Mouse (Mus musculus) megakaryocyte progenitor cell, adult 5-6 weeks (primary cell): ENCODE data around the gene Shmt1. TPM values are rescaled to one million over a fixed set of nuclear protein-coding genes. Genes with fewer than 3 reads are reported as not detected.

Experiments used
- ATAC-seq: replicated peaks from 2 replicates; pipeline ENCODE4 v1.8.0; 2016; ENCODE audit warnings: mild to moderate bottlenecking, moderate TSS enrichment, inconsistent platforms; ENCODE audit not compliant: poor library complexity
- total RNA-seq, 2 experiments: library from RNA; stranded (forward) in 1 of 2; stranded (reverse) in 1 of 2; fragments of 157-497, 149-512 nt in 1 of 2; fragments of 200-1000 nt in 1 of 2; gene quantifications; 2 replicates each; pipeline versions ENCODE4 v1.2.3 to v1.2.4; 2015 to 2017

The Shmt1 gene
- total RNA-seq, 2 experiments from 2014 or later: 39.8 to 129 TPM

DNA sequence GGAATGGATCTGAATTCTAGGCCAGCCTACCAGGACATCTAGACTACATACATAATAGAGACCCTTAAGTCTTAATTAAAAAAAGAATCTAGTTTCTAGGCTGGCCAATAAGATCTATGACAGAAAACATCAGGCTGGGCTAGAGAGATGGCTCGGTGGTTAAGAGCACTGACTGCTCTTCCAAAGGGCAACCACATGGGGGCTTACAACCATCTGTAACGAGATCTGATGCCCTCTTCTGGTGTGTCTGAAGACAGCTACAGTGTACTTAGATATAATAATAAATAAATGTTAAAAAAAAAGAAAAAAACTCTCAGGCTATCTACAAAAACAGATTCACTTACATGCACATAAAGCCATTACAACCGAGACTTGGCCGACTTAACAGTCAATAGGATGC lies 11.5 kb downstream of the Shmt1 start:
- no peak for ATAC-seq

DNA sequence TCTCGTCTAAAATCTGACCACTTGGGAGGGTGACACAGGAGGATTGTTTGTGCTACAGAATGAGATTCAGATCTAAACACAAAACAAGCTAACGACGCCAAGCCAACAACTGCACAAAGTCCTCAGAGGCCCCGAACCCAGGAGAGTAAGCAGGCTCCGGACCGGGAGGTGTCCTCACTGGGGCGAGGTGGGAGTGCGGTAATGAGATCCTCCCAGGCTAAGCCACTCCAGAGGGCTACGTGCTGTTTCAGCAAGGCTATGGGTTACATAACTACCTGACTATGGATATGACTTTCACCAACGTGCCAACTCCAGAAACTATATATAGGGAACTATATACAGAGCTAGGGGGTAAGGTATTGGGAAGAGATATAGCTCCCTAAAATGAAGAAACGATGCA lies 15.2 kb downstream of the Shmt1 start:
- no peak for ATAC-seq

DNA sequence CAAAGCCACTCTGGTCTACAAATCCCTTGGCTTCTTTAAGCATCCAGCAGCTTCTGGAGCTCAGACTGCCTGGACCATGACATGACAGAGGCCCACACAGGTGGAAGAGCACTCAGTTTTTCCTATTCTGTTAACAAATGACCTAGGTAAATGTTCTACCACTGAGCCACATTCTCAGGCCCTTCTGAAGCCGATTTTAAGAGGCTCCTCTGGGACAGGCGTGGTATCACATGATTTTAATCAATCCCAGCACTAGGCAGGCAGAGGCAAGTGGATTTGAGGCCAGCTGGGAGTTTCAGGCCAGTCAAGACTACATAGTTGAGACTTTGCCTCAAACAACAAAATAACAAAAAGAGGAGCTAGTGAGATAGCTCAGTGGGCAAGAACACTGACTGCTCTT lies 21.0 kb downstream of the Shmt1 start:
- no peak for ATAC-seq

DNA sequence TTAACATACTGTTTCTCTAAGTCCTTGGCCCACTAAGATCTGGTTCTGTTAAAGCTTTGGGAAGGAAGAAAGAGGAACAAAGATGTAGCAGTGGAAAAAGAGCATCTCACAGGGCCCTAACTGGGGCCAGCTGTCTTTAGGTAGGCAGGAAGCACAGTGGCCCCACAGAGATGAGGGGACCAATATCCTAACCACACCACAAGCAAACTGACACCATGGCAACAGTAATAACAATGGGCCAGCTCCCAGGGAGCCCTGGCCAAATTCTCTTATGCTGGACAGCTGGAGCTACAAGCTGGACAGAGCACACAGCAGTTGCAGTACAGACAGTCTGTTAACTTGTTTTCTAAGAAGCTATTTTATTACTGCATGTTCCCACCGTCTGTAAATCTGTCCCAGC lies 23.9 kb downstream of the Shmt1 start:
- peak; percentile 41 for ATAC-seq

DNA sequence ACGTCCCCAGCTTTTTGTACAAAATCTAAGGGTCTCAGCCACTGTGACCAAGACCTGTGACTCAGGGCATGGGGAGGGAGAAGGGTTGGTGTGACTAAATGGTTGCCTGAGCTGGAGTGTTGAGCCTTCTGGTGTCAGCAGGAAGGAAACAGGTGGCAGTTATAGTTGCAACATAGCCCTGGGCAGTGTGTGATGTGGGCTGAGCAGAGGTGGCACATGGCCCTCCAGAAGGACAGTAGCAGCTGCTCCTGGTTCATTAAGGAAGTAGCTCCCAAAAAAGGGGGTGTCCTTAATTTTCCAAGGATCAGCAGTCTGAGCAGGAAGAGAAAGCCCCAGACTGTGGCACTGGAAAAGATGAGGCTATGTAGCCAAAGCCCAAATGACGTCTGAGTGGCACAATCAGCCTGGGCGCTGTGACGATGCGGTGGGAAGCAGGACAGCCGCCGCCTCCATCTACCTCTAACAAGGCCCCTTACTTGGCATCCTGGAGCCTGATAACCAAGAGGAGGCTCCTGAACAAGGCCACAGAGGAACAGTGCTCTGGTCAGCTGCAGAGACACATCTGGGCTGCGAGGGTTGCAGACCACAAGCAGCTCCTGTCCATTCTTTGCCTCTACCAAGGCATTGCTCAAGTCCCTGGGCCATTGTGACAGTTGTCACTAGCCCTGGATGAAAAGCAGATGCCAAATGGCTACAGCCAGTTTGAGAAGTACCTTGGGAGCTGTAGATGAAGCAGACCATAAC lies 27.2 kb downstream of the Shmt1 start:
- ATAC-seq: peak; percentile 94

DNA sequence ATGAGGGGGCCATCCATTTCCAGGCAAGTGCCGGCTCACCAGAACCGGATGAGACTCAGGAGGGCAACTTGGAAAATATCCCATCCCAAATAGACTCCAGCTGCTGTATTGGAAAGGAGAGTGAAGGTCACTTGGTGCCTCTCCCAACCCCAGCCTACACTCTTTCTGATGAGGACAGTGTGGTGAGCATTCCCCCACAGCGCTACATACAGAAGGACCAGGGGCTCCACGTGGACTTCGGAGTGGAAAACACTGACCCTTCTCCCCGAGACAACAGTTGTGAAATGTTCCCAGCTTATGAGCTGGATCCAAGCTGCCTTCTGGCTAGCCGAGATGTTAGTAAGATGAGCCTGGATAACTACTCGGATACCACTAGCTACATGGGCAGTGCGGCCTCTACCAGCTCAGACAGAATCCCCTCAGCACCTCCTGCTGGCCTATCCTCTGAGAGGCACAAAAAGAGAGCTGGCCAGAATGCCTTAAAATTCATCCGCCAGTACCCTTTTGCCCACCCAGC lies 31.8 kb downstream of the Shmt1 start:
- no peak for ATAC-seq

DNA sequence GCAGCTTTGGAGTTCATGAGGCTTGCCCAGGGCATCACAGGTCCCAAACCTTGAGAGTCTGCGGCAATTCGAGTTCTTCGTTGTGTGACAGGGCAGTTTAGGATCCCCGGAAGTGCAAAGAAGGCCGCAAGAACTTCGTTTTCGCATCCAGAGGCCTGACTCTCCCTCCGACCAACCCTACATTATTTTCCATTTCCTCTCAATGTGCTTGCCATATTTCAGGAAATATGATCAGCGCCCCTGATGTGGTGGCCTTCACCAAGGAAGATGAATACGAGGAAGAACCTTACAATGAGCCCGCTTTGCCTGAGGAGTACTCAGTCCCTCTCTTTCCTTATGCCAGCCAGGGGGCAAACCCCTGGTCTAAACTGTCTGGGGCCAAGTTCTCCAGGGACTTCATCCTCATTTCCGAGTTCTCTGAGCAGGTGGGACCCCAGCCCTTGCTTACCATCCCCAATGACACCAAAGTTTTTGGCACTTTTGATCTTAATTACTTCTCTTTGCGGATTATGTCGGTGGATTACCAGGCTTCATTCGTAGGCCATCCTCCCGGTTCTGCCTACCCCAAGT lies 33.6 kb downstream of the Shmt1 start:
- ATAC-seq: no peak

DNA sequence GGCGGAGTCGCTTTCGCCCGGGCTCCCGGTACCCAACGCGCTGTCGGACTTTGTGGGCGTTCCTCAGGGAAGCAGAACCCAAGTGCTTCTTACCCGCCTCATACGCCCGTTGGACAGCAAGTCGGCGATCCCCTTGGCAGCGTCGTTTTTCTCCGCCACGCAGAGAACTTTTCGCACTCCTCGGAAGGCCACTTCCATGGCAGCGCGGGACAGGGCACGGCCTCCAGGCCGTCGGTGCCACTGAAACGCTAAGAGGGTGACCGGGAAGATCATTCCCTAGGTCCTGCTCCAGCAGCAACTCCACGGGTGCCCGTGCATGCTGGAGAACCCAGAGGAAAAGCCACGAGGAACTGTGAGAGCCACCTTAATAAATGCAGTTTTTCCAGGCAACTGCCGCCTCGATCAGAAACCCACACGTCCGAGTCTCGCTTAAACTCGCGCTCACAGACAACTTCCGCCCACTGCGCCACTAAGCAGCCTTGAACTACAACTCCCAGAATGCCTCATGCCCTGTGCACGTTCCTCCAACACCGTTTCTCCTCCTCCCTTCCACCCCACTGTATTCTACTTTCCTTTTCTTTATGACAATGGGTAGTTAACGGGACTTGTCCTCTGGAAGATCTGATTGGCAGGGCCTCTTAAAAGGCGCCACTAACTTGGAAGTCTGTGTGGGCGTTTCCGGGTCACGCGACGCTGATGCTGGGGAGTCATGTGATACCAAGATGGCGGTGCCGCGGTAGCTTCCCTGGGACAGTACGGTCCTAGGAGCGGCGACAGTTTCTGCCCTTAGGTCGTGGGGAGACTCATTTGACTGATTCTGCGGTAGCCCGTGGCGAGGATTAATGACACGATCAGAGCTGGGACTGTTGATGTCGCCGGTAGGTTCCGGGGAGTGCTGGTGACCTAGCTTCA lies 34.4 kb downstream of the Shmt1 start, which contains the start of the genes Top3a and Smcr8:
Gene Top3a (minus strand): TSS at position 537 of the 912 bp plus-strand sequence.
Gene Smcr8 (plus strand): TSS at position 696 of the 912 bp plus-strand sequence.
- peak; percentile 89 for ATAC-seq

DNA sequence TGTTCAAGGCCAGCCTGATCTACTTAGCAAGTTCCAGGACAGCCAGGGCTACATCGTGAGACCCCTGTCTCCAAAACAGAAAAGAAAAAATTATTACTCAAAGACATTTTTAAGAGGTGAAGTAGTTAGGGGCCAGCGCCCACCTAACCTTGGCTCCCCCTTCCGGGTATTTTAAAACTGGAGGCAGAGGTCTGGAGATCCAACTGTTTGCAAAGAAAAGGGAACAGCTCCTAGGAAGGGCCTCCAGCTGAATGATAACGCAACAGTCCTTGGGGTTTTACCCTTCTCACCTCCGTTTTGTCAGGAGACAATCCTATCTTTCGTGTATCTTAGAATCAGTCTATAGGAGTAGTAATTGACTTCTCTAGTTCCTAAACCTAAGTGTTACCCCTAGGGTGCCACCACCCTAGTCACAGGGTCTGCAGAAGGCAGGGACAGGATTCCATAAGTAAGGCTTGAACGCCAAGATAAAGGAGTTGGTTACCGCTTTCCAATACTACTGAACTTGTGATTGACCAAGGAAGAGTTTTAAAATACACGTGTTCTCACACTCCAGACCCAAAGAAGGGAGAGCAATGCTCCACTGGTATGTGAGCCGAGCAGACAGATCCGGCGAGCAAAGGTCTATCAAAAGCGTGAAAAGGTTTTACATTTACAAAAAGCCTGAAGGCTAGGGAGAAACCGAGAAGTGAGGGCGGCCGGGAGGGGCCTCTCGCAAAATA lies 35.2 kb downstream of the Shmt1 start:
- no peak for ATAC-seq

DNA sequence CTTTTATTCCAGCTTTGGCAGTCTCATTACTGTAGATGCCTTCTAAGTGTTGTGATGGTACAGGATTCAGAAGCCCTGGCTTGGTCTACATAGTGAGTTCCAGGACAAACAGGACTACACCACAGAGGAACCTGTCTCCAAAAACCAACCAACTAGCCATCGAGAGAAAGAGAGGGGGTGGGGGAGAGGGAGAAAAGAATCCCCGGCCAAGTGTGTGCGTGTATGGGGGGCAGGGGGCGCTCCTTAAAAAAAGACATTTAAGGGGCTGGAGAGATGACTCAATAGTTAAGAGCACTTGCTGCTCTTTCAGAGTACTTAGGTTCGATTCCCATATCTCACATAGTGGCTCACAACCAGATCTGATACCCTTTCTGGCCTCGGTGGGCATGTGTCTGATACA lies 35.9 kb downstream of the Shmt1 start:
- ATAC-seq: no peak

DNA sequence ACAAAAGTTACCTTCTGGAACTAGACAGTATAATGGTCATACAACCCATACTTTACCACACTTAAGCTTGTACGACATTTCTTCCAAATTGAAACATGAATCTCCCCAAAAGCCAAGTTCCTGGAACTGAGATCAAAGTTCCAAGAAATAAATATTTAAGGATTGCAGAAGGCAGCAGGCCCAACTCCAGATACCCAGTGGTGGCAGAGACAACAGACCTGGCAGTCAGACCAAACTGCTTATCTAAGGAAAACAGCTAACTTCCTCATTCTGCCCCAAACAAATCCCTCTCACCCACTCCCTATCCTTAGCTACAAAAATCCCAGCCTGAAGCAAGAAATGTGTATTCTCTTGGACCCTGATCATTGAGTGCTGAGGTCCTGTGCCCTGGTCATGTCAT lies 36.7 kb downstream of the Shmt1 start:
- peak; percentile 24 for ATAC-seq

DNA sequence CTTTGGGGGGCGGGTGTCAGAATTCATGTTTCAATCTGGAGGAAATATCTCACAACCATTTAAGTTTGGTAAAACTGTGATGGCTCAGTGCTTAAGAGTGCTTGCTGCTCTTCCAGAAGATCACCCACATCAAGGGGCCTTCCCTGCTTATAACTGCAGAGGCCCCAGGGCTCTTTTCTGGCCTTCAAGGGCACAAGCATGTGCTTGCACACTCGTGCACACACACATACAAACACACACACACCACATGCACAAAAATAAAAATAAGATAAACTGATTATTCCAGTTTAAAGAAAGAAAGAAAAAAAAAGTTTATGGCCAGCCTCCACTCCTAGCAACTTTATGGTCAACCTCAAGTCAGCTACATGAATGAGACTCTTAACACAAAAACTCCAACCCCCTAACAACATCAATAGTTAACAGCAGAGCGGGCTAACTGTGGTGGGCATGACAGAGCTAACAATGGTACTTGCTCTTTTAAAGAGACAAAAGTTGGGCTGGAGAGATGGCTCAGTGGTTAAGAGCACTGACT lies 37.3 kb downstream of the Shmt1 start:
- no peak for ATAC-seq

DNA sequence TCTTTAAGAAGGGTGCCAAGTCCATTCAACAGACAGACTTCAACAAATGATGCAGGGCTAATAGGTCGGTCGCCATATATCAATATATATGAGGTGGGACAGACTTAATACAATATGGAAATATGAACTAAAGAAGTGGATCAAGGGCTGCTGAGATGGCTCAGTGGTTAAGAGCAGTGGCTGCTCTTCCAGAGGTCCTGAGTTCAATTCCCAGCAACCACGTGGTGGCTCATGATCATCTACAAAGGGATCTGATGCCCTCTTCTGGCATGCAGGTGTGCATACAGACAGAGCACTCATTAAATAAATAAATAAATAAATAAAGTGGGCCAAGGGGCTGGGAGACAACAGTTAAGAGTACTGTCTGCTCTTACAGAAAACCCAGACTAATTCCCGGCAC lies 39.4 kb downstream of the Shmt1 start:
- ATAC-seq: no peak

DNA sequence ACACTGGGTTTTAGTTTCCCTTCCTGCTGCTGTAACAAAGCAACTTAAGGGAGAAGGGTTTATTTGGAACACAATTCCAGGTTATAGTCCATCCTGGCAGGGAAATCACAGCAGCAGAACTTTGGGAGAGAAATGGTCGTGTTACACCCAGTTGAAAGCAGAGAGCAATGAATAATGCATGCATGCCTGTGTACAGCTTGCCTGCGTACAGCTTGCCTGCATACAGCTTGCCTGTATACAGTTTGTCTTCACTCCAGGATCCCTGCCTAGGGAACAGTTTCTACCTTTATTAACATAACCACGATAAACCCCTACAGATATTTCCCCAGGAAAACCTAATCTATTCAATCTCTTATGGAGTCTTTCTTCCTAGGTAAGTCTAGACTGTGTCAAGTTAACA lies 40.7 kb downstream of the Shmt1 start:
- ATAC-seq: no peak

DNA sequence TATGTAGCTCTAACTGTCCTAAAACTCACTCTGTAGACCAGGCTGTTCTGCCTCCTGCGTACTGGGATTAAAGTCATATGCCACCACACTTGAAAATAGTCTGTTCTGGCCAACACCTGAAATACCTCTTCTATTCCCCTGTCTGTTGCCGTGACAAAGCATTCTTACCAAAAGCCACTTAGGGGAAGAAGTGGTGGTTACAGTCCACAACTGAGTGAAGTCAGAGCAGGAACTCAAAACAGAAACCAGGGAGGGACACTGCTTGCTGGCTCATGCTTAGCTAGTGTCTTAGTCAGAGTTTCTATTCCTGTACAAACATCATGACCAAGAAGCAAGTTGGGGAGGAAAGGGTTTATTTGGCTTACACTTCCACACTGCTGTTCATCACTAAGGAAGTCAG lies 42.2 kb downstream of the Shmt1 start:
- ATAC-seq: peak; percentile 90

DNA sequence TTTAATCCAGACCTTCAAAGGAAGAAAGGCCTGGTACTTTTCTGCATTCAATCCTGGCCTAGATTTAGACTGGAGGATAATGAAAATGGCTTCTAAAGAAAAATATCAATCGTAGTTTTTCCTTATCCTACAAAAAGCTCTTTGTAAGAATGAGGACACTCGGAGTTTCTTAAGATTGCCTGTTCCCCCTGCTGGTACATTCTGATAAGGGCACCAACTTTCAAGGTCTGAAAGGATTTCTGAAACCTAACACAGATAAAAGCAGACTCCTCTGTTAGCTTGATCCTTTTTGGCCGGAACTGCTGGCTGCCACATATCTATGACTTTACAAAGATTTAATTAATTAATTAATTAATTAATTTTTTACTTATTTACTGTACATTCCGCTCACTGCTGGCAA lies 44.5 kb downstream of the Shmt1 start:
- peak; percentile 68; the same call in 1 of the 2 replicates for ATAC-seq

DNA sequence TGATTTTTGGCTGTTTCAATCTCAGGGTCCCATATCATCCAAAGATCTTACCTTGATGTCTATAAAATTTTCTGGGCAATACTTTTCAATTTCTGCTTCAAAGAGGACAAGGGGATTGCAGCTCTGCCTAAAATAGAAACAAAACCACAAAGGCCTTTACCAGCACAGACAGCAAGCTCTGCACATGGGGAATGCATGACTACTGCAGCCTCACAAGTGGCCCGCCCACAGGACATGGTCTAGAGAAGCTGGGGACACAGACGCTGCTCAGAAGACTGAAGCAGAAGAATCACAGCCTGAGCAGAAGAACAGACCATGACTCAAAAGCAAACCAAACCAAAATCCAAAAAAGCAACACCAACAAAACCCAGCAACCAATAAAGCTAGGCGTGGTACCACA lies 49.8 kb downstream of the Shmt1 start:
- no peak for ATAC-seq

DNA sequence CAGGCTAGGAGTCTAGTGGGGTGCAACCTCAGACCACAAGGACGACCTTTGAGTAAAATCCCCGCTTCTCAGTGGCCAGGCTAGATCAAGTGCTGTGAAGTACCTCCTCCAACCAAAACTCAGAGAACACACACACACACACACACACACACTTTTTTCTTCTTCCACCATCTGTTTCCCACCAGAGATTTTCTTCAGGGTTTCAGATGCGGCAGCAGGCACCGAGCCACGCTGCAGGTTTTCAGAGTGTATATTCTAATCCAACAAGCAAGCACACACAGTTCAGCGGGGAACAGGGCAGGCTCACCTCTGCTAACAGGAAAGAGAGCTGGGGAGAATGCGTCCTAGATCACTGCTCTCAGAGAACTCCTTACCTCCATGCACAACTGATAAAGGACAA lies 55.9 kb downstream of the Shmt1 start:
- no peak for ATAC-seq

DNA sequence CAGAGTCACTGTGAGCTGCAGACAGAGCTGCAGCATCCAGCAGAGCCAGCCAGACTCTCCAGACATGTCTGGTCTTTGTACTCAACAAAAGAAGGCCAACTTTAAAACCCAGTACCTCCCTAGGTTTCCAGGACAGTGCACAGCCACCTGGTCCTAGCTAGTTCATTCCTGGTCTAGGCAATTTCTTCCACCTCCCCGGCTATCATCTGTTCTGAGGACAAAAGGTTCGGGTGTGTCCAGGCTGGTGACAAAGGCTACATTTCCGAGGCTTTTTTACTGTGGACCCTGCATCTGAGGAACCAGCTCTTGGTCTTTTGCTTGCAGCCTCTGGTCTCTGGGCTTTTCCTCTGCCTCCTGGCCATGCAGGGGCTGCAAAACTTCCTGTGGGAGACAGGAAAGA lies 71.2 kb downstream of the Shmt1 start:
- ATAC-seq: no peak
